Mouse (Mus musculus) G1E (cell line): Measurements from ENCODE around the gene Wfdc5. TPM values are rescaled to one million over a fixed set of nuclear protein-coding genes. Genes with fewer than 3 reads are reported as not detected.

Experiments
- ATAC-seq: 2 replicates; pipeline ENCODE4 v1.8.0; 2016; ENCODE audit warnings: mild to moderate bottlenecking; ENCODE audit not compliant: insufficient number of reproducible peaks, poor library complexity, low FRiP score, severe bottlenecking; ENCODE audit errors: extremely low read depth
- DNase-seq: peaks from one replicate; pipeline ENCODE4 v3.0.0; 2012; ENCODE audit warnings: low spot score
- H3K27me3 ChIP-seq: 2 replicates; pipeline ENCODE4 v1.6.1; 2012; ENCODE audit warnings: mild to moderate bottlenecking, low read length, inconsistent platforms; ENCODE audit not compliant: insufficient read depth
- H3K36me3 ChIP-seq: replicated peaks from 2 replicates; pipeline ENCODE3; 2012; ENCODE audit warnings: mild to moderate bottlenecking, inconsistent platforms
- H3K4me1 ChIP-seq: 2 replicates; pipeline ENCODE4 v1.6.1; 2012; ENCODE audit warnings: low read depth, low read length, inconsistent platforms, mixed read lengths; ENCODE audit not compliant: insufficient read depth
- H3K4me3 ChIP-seq: 2 replicates; pipeline ENCODE4 v1.5.1; 2012; ENCODE audit warnings: low read depth, mild to moderate bottlenecking, inconsistent platforms, low read length, moderate library complexity, mixed read lengths
- H3K9me3 ChIP-seq: replicated peaks from 2 replicates; pipeline ENCODE4 v1.6.1; 2012; ENCODE audit warnings: inconsistent platforms
- CTCF ChIP-seq: IDR thresholded peaks from 2 replicates; pipeline ENCODE4 v1.5.1; 2012; ENCODE audit warnings: low read depth, low read length, inconsistent platforms, mixed read lengths
- GATA1 ChIP-seq: IDR thresholded peaks from 2 replicates; pipeline ENCODE4 v1.6.1; 2012; ENCODE audit warnings: borderline replicate concordance, low read length, inconsistent platforms, mixed read lengths
- GATA2 ChIP-seq: IDR thresholded peaks from 2 replicates; pipeline ENCODE4 v1.6.1; 2012; ENCODE audit warnings: low read depth, low read length, inconsistent platforms, borderline replicate concordance
- POLR2AphosphoS5 ChIP-seq: IDR thresholded peaks from 2 replicates; pipeline ENCODE4 v1.6.1; 2012; ENCODE audit warnings: low read depth, low read length, inconsistent platforms; ENCODE audit not compliant: insufficient replicate concordance
- TAL1 ChIP-seq: conservative IDR thresholded peaks from 2 replicates; pipeline ENCODE4 v1.6.1; 2012; ENCODE audit warnings: low read depth, low read length, inconsistent platforms, mixed read lengths
- polyA plus RNA-seq: library from polyadenylated mRNA; stranded (reverse); fragments of >175 nt; gene quantifications from 2 replicates; pipeline ENCODE4 v1.2.3, GENCODE M21; 2012
- total RNA-seq, 2 experiments: library from RNA; stranded (forward) in 1 of 2; stranded (reverse) in 1 of 2; fragments of 200-1000 nt in 1 of 2; fragments of >200 nt in 1 of 2; fragmentation: Nextera tagmentation in 1 of 2; gene quantifications; 2 replicates each; pipeline ENCODE4 v1.2.3; 2014 to 2017

The Wfdc5 gene
- total RNA-seq (2014; fragmentation: Nextera tagmentation) (not detected in 2 replicates), total RNA-seq (2017) (0.33 TPM in 1 of 2 replicates, not detected in the other), polyA plus RNA-seq (not detected in 2 replicates)

DNA sequence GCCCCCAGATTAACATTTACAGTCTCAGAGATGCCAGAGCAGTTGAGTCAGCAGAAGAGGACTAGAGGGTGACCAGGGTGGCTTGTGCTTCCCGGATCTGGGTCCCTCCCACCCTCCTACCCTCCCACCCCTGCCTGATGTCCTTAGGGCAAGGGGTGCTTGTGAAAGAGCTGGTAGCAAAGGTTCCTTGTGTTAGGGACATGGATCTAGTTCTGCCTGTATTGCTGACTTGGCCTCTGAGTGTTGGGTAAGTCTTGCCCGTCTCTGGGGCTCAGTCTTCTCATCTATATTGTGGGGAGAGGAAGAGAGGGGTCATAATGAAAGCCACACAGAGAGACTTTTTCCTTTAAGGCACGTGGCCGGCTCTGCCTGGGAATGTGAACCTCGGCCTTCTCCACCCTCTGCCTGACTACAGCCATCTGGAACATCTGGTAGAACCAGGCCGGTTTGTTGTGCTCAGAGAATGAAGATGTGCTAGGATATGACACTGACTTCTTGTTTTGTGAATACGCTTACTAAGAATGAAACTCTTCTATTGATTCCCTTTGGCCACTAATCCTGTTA is at the start of gene Wfdc5:
Wfdc5 (minus strand) TSS at position 51 of the 564 bp plus-strand sequence.
- Histone ChIP-seq H3K9me3 (no peaks in the 10 kb centered on the region), H3K27me3 (peaks cover 22% of the 10 kb centered on the region), H3K36me3 (no peaks in the 10 kb centered on the region), H3K4me1 (no peaks in the 10 kb centered on the region), H3K4me3 (no peak within 1 kb of the TSS)
- ATAC-seq (no peak), DNase-seq (no peak)
- no peak for TF ChIP-seq CTCF
- TF ChIP-seq TAL1, result no peak
- TF ChIP-seq POLR2AphosphoS5, result no peak
- no peak for TF ChIP-seq GATA2
- no peak for TF ChIP-seq GATA1

DNA sequence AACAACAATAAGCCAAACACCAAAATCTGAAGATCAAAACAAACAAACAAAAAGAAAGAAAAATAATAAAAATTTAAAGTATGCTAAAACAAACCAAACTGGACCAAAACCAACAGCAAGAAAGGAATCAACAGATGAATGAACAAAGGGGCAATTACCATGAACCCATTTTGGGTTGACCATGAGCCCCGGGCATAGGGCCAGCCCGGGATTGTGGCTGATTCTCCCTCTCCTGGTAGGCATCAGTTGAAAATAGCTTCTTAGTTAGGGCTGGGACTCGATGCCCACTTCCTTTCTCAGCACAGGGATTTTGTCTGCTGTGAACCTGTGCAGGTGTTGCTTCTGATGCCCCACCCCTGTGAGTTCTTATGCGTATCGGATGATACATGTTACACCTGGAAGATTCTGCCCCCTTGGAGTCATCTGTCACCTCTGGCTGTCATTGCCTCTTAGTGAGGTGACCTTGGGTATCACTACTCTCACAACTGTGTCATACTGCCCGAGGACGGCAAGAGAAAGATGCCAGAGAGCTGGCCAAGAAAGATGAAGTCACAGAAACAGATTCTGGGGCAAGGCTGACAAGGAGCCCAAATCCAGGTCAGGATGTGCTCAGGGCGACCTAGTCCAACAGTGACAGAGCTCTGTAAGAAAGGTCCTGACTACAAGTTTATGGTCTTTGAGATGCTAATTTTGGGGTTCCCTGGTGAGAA is 46.0 kb upstream of the Wfdc5 start:
- DNase-seq, result no peak
- no peak overlapping the region for H3K4me3 ChIP-seq
- H3K36me3 ChIP-seq, result no peaks in the 10 kb centered on the region
- H3K27me3 ChIP-seq, result no peaks in the 10 kb centered on the region
- H3K9me3 ChIP-seq, result no peaks in the 10 kb centered on the region
- no peak for ATAC-seq
- no peak for TF ChIP-seq POLR2AphosphoS5
- no peak for TF ChIP-seq GATA1
- no peak for TF ChIP-seq GATA2
- H3K4me1 ChIP-seq, result no peaks in the 10 kb centered on the region

DNA sequence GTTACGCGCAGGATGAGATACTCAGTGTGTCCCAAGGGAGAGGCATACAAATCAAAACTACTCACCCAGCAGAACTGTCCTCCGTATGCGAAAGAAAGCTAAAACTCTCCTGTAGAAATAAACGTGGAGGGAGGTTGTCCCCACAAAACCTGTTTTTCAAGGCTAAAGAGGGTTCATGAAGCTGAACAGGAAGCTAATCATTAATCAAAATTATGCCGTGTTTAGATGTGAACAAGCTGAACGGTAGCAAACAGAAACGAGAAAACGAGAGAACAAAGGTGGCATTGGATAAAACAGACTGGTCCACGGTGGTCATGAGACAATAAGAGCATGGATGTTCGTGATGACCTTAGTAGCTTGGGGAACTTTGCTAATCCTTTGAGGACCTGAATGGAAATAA is 39.0 kb upstream of the Wfdc5 start, which contains the start of gene Wfdc15b:
Wfdc15b (minus strand) TSS at position 139 of the 400 bp plus-strand sequence.
- Histone ChIP-seq H3K27me3 (no peaks in the 10 kb centered on the region), H3K9me3 (no peaks in the 10 kb centered on the region), H3K4me1 (no peaks in the 10 kb centered on the region), H3K4me3 (no peak within 1 kb of the TSS), H3K36me3 (no peaks in the 10 kb centered on the region)
- DNase-seq (no peak), ATAC-seq (no peak)
- no peak for TF ChIP-seq GATA2
- no peak for TF ChIP-seq POLR2AphosphoS5
- no peak for TF ChIP-seq CTCF
- no peak for TF ChIP-seq TAL1
- no peak for TF ChIP-seq GATA1

DNA sequence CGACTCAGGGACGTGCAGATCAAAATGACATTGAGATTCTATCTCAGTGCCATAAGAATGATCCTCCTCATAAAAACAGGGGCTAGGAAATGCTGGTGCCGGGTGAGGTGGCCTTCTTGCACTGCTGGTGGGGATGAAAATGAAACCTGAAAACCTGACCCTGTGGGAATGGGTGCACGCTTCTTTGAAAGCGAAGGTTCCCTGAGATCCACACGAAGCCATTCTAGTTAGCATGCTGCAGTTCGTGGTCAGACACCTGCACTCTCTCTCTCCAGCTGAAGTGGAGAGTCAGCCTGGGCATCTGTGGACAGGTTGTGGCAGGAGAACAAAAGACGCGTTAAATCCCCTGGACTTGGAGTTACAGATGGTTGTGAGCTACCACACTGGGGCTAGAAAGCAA is 36.8 kb upstream of the Wfdc5 start:
- no peaks in the 10 kb centered on the region for H3K9me3 ChIP-seq
- TF ChIP-seq CTCF, result no peak
- TF ChIP-seq GATA2, result no peak
- no peak for TF ChIP-seq POLR2AphosphoS5
- TF ChIP-seq TAL1, result no peak
- TF ChIP-seq GATA1, result no peak
- H3K27me3 ChIP-seq, result 0 out of 2 replicates have a peak, but pooled peaks cover 3% of the 10 kb centered on the region
- H3K4me3 ChIP-seq, result no peak overlapping the region
- no peaks in the 10 kb centered on the region for H3K4me1 ChIP-seq
- no peak for ATAC-seq
- no peaks in the 10 kb centered on the region for H3K36me3 ChIP-seq
- DNase-seq, result no peak

DNA sequence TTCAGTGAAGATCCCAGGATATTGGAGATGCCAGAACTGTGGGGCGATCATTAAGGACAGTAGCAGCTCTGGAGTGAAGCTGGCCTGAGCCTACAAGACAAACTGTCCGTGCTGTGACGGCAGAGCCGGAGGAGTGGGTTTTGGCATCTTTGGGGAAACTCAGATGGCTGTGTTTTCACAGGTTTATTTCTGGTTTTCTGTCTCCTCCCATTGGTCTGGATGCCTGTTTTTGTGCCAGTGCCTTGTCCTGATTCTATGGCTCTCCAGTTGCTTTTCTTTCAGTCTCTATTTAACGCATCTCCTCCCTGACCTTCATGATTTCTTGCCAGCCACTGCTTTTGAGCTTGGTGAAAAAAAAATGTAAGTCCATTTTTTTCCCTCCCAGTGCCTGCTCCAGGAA is 30.2 kb upstream of the Wfdc5 start:
- Histone ChIP-seq H3K4me1 (no peaks in the 10 kb centered on the region), H3K27me3 (0 out of 2 replicates have a peak, but pooled peaks cover 6% of the 10 kb centered on the region), H3K9me3 (no peaks in the 10 kb centered on the region), H3K36me3 (no peaks in the 10 kb centered on the region), H3K4me3 (no peak overlapping the region)
- TF ChIP-seq TAL1 (no peak), CTCF (no peak), GATA1 (no peak), GATA2 (no peak), POLR2AphosphoS5 (no peak)
- DNase-seq (no peak), ATAC-seq (no peak)

DNA sequence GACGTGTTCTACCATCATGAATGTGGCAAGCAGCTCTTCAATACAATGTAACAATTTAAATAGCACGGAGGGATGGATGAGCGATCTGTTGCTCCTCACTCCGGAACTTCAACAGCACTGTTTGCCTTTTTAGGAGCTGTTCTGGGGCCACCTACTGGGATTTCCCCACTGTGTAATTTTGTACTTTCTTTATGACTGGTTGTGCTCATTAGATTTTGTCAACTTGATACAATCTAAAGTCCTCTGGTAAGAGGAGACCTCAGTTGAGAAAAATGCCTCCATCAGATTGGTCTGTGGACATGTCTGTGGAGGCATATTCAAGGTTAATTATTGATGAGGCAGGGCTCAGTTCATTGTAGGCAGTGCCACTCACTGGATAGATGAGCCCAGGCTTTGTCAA is 28.4 kb upstream of the Wfdc5 start:
- TF ChIP-seq GATA1, result no peak
- no peak for TF ChIP-seq CTCF
- no peak for TF ChIP-seq POLR2AphosphoS5
- no peak for TF ChIP-seq GATA2
- no peak for TF ChIP-seq TAL1
- ATAC-seq, result no peak
- 0 out of 2 replicates have a peak, but pooled peaks cover 6% of the 10 kb centered on the region for H3K27me3 ChIP-seq
- H3K36me3 ChIP-seq, result no peaks in the 10 kb centered on the region
- H3K4me1 ChIP-seq, result no peaks in the 10 kb centered on the region
- no peak for DNase-seq
- no peaks in the 10 kb centered on the region for H3K9me3 ChIP-seq
- H3K4me3 ChIP-seq, result no peak overlapping the region
